Mouse (Mus musculus): Measurements from ENCODE around the gene Trpd52l3. TPM values are rescaled to one million over a fixed set of nuclear protein-coding genes. Genes with fewer than 3 reads are reported as not detected.

Trpd52l3 gene
- total RNA-seq (2021), result not detected
- long read RNA-seq, experiment 1, result 0 reads
- long read RNA-seq, experiment 2, result 0 reads

DNA sequence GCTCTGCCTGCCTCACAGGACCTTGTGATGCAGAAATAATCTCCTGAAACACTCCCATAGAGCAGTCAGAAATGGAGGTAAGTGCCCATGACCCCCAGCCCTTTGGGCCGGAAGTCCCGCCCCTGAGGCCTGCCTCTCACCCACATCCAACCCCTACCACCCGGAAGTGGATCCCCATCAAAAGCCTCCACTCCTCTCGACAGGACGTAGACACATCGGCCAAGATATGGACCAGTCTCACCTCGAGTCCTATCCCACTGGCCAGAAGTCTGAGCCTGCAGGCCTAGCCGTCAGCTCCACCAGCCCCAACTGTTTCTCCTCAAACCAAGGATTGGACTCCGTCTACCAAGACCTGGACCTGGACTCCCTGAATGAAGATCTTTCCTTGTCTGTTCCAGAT, at the start of gene Trpd52l3:
TSS of gene Trpd52l3 (plus strand) at position 170 of the 400 bp plus-strand sequence.
- TF ChIP-seq CTCF (IDR thresholded peaks at IDR 0.05), result no peak
- DNase-seq, result no peak
- Histone ChIP-seq H3K27ac (no peak within 1 kb of the TSS), H3K4me3 (no peak within 1 kb of the TSS)
- intact Hi-C loops (cut with DNase I), result no loop called here

DNA sequence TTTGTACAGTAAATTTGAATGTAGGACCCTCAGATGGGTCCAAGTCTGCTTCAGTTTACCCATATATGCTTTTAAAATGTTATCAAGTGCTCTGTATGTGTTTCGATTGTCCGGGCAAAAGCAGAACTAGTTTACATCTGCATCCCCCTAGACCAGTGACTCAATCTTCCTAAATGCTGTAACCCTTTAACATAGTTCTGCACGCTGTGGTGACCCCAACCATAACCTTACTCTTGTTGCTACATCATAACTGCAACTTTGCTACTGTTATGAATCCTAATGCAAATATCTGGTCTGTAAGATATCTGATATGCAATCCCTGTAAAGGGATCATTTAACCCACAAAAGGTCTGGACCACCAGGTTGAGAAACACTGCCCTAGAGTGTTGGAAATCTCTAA, 49.8 kb upstream of the Trpd52l3 start:
- Histone ChIP-seq H3K4me3 (no peak overlapping the region), H3K27ac (no peak overlapping the region)
- intact Hi-C loops (cut with DNase I), result no loop called here
- no peak for DNase-seq
- TF ChIP-seq CTCF (IDR thresholded peaks at IDR 0.05), result no peak

DNA sequence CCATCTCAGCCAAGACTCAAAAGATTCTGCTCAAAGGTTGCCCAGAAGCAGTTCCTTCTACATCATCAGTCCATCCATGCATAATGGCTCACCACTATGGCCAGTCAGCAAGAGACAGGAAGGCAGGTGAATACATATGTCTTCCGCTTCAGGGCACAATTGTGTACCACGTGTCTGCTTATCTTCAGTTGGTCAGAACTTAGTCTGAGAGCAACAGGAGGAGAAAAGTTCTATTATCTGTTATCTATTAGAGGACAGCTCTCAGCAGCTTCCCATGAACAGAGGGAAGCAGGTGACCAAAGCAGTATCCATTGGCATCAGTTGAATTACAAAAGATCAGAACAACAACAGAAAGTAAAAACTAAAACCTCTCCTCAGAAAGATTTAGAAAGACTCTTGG, 48.1 kb upstream of the Trpd52l3 start:
- Histone ChIP-seq H3K27ac (no peak overlapping the region), H3K4me3 (no peak overlapping the region)
- intact Hi-C loops (cut with DNase I), result no loop called here
- TF ChIP-seq CTCF (IDR thresholded peaks at IDR 0.05), result no peak
- DNase-seq, result no peak

DNA sequence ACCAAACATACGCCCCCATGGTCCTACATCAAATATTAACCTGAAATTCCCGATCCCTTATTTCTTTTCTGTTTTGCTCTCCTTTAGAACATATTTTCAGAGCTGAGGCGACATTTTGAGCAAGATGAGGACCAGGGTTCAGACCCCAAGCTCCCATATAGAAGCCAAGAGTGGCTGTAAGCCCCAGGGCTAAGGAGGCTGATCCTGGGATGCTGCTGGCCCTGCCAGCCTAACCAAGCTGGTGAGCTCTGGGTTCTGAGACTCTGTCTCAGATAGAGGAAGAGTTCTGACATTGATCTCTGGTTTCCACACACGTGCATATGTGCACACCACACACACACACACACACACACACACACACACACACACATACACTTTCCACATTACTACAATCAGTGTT, 42.7 kb upstream of the Trpd52l3 start:
- intact Hi-C loops (cut with DNase I), result no loop called here
- DNase-seq, result no peak
- no peak overlapping the region for H3K27ac ChIP-seq
- TF ChIP-seq CTCF (IDR thresholded peaks at IDR 0.05), result no peak
- H3K4me3 ChIP-seq, result no peak overlapping the region

DNA sequence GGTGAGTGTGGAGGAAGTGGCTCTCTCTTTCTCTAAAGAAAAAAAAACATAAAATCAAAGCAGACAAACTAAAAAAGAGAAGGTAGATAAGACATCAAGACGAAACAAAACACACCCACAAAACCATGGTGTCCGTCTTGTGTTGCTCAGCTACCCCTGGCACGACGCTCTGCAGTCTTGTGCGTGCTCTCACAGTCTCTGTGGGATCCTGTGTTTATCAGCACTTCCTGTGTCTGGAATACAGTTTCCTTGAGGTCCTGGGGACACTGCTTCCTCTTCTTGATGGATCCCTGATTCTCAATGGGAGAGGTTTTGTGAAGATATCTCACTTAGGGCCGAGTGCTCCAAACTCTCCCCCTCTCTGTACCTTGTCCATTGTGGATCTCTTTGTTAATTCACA, 41.7 kb upstream of the Trpd52l3 start:
- Histone ChIP-seq H3K27ac (no peak overlapping the region), H3K4me3 (no peak overlapping the region)
- intact Hi-C loops (cut with DNase I), result no loop called here
- TF ChIP-seq CTCF (IDR thresholded peaks at IDR 0.05), result no peak
- no peak for DNase-seq

DNA sequence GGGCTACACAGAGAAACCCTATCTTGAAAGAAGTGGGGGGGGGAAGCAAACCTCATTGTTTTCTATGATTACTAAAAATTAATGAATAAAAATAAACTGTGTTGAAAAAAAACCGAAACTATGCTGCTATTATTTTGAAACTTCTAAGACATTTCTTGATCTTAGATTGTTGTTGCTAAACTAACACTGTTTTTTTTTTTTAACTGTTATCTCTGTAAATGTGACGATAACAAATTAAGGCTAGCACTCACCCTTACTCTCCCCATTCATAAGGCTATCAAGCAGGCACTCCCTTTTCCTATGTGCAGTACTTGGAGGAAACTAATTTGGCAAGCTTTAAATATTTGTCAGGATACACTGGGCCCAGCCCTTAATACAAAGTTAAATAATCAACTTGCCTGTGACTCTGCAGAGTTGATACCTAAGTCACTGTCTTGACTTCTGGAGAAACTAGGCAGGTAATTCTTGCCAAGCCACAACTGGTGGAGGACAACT, 39.9 kb upstream of the Trpd52l3 start:
- no peak overlapping the region for H3K4me3 ChIP-seq
- no peak for DNase-seq
- H3K27ac ChIP-seq, result no peak overlapping the region
- TF ChIP-seq CTCF (IDR thresholded peaks at IDR 0.05), result no peak
- intact Hi-C loops (cut with DNase I), result no loop called here

DNA sequence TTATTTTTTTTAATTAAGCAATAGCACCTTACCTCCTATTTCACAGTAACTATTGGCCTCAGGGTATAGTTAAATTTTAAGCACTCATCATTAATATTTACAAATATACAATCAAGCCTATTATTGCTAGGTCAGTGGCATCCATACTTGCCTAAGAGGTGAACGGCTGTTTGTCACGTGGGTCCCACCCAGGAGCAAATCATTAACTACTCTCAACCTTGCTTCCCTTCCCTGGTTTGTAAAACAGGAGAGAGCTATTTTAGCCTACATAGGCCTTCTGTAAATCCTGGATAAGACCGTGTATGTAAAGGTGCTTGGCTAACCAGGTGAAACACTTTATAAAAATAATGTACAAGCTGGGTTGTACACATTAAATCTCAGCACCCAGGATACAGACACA, 35.6 kb upstream of the Trpd52l3 start:
- H3K4me3 ChIP-seq, result no peak overlapping the region
- no peak for DNase-seq
- H3K27ac ChIP-seq, result no peak overlapping the region
- intact Hi-C loops (cut with DNase I), result no loop called here
- TF ChIP-seq CTCF (IDR thresholded peaks at IDR 0.05), result no peak

DNA sequence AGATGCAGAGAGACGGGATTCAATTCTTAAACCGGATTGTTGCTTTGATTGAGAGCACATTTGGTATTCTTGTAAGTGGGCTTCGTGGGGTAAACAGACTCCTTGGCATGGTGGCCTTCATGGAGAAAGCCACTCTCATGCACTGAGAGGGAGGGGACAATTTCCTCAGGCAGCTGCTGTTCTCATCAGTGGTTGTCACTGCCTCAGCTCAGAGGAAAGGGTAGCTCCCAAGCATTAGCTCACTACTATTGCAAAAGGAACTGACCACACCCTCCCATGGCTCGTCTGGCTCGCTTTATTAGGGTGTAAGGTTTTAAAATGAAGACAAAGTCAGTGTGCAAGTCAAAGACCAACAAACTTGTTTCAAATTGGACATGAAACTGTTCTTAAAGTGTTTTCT, 30.2 kb upstream of the Trpd52l3 start:
- intact Hi-C loops (cut with DNase I), result no loop called here
- no peak for TF ChIP-seq CTCF (IDR thresholded peaks at IDR 0.05)
- peak overlapping the region; percentile 81 for H3K27ac ChIP-seq
- peak; percentile 70 for DNase-seq
- no peak overlapping the region for H3K4me3 ChIP-seq

DNA sequence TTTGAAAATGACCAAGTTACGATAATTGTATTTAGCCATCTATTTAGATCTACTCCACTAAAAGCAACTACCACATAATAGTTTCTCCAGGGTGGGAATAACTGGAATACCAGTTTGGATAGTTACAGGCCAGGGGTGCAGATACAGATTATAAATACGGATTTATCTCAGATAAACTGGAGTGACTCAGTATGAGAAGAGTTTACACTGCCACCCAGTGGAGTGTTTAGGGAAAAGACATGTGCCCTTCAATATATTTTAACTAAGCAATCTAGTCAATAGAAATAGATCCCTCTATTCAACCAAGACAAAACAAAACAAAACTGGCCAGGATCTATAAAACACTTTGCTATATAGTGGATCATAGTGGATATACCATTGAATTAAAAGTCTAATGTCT, 24.7 kb upstream of the Trpd52l3 start:
- Histone ChIP-seq H3K4me3 (no peak overlapping the region), H3K27ac (no peak overlapping the region)
- intact Hi-C loops (cut with DNase I), result loop anchor here (2.0 to 5.0 kb wide), 3 partner anchors 42 to 297 kb away; no protein-coding TSS in a partner anchor
- peak; percentile 73 for TF ChIP-seq CTCF (IDR thresholded peaks at IDR 0.05)
- no peak for DNase-seq

DNA sequence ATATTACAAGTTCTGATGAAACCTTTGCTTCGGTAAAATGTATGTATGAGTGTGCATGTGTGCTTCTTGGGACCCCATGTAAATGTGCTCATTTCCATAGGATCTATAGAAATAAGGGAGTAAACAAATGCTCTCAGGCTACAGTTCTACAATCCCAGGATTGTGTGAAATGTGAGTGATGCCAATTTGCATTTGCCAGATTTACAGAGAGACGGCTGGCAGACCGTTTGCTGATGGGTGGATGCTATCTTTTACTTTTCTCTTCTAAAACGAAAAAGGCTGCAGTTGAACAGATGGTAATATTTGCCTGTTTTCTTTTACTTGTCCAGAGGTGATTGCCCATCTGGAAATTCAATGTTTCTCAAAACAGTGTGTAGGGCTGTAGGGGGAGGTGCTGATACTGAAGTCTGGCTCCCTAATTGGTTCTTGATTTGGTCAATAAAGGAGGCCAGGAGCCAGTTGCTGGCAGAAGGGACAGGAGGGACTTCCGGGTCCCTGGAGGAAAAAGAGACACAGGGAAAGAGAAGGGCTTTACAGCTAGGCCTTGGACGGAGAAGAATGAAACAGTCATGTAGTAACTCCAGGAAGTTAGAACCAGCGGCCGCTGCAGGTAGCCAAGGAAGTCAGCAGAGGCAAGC, 24.0 kb upstream of the Trpd52l3 start:
- H3K27ac ChIP-seq, result no peak overlapping the region
- H3K4me3 ChIP-seq, result no peak overlapping the region
- intact Hi-C loops (cut with DNase I), result loop anchor here (2.0 to 5.0 kb wide), 4 partner anchors 32 to 297 kb away; no protein-coding TSS in a partner anchor
- no peak for DNase-seq
- no peak for TF ChIP-seq CTCF (IDR thresholded peaks at IDR 0.05)

DNA sequence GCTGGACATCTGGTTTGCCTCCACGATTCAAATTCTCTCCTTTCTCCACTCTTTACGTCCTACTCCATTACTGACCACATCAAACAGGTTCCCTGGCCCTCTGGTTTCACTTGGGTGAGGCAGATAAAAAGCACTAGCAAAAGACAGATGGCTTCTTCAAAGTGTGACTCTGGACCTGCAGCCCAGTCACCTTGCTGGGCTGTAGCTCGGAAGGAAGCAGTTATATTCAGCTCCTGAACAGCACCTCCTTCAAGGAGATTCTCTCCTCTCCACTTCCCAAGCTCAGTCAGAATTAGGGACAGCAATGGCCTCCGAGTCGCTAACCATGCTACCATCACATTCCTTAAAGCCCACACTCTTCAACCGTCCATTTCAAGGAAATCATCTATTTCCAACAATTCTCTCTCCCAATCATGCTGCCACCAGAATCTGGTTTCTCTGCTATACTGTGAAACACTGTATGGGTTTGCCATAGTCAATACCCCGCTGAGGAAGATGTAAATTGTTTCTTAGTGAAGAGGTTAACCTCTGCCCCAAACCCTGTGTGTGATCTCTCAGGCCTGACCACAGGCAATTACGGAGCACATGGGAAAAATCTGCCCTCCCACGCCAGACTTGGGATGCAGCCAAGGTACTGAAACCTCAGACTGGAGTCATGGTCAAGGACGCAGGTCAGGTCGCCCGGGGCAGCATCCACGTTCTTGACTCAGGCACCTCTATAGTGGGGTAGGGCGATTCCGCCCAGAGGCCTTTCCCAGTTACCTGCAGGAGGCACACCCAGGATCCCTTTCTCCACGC, 19.2 kb upstream of the Trpd52l3 start:
- no peak overlapping the region for H3K4me3 ChIP-seq
- peak; percentile 31 for DNase-seq
- intact Hi-C loops (cut with DNase I), result loop anchor here (5.0 kb wide), 1 partner anchor 37 kb away; no protein-coding TSS in a partner anchor
- no peak overlapping the region for H3K27ac ChIP-seq
- TF ChIP-seq CTCF (IDR thresholded peaks at IDR 0.05), result no peak

DNA sequence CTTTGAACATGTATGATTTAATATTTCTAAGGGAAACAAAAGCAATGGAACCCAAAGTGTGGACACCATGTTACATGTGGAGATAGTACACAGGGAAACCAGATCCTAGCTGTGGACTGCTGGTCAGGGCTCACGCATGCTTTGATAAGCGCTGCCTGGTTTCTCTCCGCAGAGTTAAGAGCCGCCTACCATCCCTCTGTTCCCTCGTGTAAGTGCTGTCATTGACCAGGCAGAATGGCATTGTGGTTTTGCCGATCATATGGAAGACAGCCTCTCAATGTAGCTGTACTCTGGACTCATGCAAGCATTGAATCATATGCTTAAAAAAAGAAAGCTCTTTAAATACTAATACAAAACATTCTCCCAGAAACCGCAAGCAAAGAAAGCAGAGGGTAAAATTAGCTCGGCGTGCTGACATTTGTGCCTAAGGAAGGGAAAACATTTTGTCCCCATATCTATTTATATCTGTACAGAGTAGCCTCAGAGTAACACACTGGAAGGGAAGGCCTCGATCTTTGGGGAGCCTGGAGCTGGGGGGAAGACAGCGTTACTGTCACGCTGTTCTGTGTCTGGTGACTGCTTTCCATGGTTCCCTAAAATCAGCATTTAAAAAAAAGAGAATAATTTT, 17.0 kb upstream of the Trpd52l3 start:
- H3K4me3 ChIP-seq, result no peak overlapping the region
- H3K27ac ChIP-seq, result peak overlapping the region; percentile 61
- intact Hi-C loops (cut with DNase I), result no loop called here
- no peak for DNase-seq
- TF ChIP-seq CTCF (IDR thresholded peaks at IDR 0.05), result no peak
